Mouse (Mus musculus) layer of hippocampus, adult 8-10 months (tissue): Measurements from ENCODE around the gene Fam221b. TPM values are rescaled to one million over a fixed set of nuclear protein-coding genes. Genes with fewer than 3 reads are reported as not detected.
A peak's percentile ranks its signal among the peaks of the same experiment; 100 is the strongest.

Experiments
- DNase-seq, 2 experiments: peaks; one replicate each; pipeline ENCODE4 v3.0.0; 2022; ENCODE audit warnings: low spot score in 2 of 2
- total RNA-seq, 4 experiments: library from RNA; stranded (reverse); gene quantifications; 2 replicates each; pipeline ENCODE4 v1.2.4; 2022

The Fam221b gene
- total RNA-seq, 4 experiments from 2014 or later, result 0.84 to 1.5 (median 1.1) TPM

GRCm38 (mm10) chr4:43657146-43657545 is 11.8 kb downstream of the Fam221b start:
- DNase-seq, result no peak

GRCm38 (mm10) chr4:43656339-43657109 is 12.4 kb downstream of the Fam221b start, which contains the start of gene Hint2:
Gene Hint2 (minus strand): TSS chr4:43656466.
- peak; percentile 93 to 96 for DNase-seq

GRCm38 (mm10) chr4:43655656-43656338 is 13.1 kb downstream of the Fam221b start:
- no peak for DNase-seq

GRCm38 (mm10) chr4:43653161-43654015 is 15.6 kb downstream of the Fam221b start, which contains the start of gene Spag8:
Gene Spag8 (minus strand): TSS chr4:43653594.
- no peak for DNase-seq

GRCm38 (mm10) chr4:43652726-43653125 is 16.2 kb downstream of the Fam221b start:
- no peak for DNase-seq

GRCm38 (mm10) chr4:43649783-43650182 is 19.2 kb downstream of the Fam221b start:
- no peak for DNase-seq

GRCm38 (mm10) chr4:43640491-43640890 is 28.5 kb downstream of the Fam221b start:
- DNase-seq, result peak in 1 of 2 experiments; percentile 1

- DNase-seq, result peak; percentile 1
Measured at GRCm38 (mm10) chr4:43640076-43640475, 28.9 kb downstream of the Fam221b start.

- peak in 1 of 2 experiments; percentile 1 for DNase-seq
Measured at GRCm38 (mm10) chr4:43636751-43637150, 32.2 kb downstream of the Fam221b start.

- DNase-seq, result no peak
Measured at GRCm38 (mm10) chr4:43634621-43635374, 34.1 kb downstream of the Fam221b start.

GRCm38 (mm10) chr4:43633736-43634135 is 35.2 kb downstream of the Fam221b start:
- no peak for DNase-seq

- DNase-seq, result no peak
Measured at GRCm38 (mm10) chr4:43633296-43633695, 35.6 kb downstream of the Fam221b start.

- no peak for DNase-seq
Measured at GRCm38 (mm10) chr4:43631956-43632920, 36.7 kb downstream of the Fam221b start.

- DNase-seq, result no peak
Measured at GRCm38 (mm10) chr4:43631046-43631955, 37.6 kb downstream of the Fam221b start, which contains the start of gene Npr2. Gene Npr2 (plus strand): TSS chr4:43631935.

- no peak for DNase-seq
Measured at GRCm38 (mm10) chr4:43630671-43631045, 38.3 kb downstream of the Fam221b start.

- peak; percentile 84 to 88 for DNase-seq
Measured at GRCm38 (mm10) chr4:43630030-43630581, 38.8 kb downstream of the Fam221b start.

GRCm38 (mm10) chr4:43629106-43629817 is 39.7 kb downstream of the Fam221b start:
- no peak for DNase-seq
